Mouse (Mus musculus) megakaryocyte, embryonic 14.5 days (primary cell): ENCODE data around the gene Lrrc31.

Source experiments
- FLI1 ChIP-seq: IDR thresholded peaks from 2 replicates; pipeline ENCODE4 v1.6.1; 2012; ENCODE audit warnings: low read length, inconsistent platforms, mixed read lengths
- GATA1 ChIP-seq: IDR thresholded peaks from 3 replicates; pipeline ENCODE4 v1.6.1; 2012; ENCODE audit warnings: mixed read lengths, low read length, inconsistent platforms, borderline replicate concordance

DNA sequence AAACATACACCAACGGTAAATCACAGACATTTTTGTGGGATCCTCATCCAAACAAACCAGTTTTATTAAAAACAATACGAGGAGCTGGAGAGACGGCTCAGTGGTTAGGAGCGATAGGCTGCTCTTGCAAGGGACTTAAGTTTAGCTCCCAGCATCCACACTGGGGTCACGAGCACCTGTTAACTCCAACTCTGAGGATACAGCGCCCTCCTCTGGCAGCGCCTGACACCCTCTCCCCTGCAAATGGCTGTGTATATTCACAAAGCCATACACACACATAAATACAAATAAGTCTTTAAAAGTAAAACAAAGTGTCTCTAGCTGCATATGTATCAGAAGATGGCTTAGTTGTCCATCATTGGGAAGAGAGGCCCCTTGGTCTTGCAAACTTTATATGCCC, 25.9 kb upstream of the Lrrc31 start:
- no peak for TF ChIP-seq GATA1
- no peak for TF ChIP-seq FLI1
